Mouse (Mus musculus) thymus, adult 2 months (tissue): ENCODE data around the gene Tmem29.

ENCODE experiments used
- CTCF ChIP-seq: fragments of 200-500 bp; IDR thresholded peaks from 2 replicates; pipeline ENCODE4 v1.5.1; 2012; ENCODE audit warnings: mild to moderate bottlenecking, control low read depth, low read length, moderate library complexity, borderline replicate concordance; ENCODE audit not compliant: control insufficient read depth, poor library complexity, insufficient read depth; ENCODE audit errors: extremely low read depth
- POLR2A ChIP-seq: fragments of 200-500 bp; IDR thresholded peaks from 2 replicates; pipeline ENCODE4 v1.6.1; 2012; ENCODE audit warnings: mild to moderate bottlenecking, low read length, control low read depth, moderate library complexity; ENCODE audit not compliant: control insufficient read depth, poor library complexity, insufficient read depth; ENCODE audit errors: extremely low read depth

DNA sequence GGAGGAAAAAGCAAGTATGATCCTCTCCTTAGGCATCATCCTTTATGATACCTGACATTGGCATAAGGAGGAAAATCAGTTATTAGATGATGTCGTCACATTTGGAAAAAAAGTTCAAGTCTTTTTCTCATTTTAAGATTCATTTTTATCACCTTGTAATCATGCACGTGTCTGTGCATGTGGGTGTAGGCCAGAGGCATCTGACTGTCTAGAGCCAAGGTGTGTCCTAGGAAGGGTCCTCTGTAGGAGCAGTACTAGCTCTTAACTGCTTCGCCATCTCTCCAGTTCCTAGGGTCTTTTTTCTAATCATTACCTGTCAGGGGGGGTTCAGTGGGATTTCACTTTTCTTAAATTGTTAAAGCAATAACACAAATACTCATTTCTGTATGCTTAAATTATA is 818 bp downstream of the Tmem29 start:
- TF ChIP-seq CTCF (no peak), POLR2A (no peak)
